Mouse (Mus musculus) right cerebral cortex, postnatal 36 days (tissue): ENCODE results near the gene Zbtb2.
A peak's percentile ranks its signal among the peaks of the same experiment; 100 is the strongest.

ENCODE experiments used
- DNase-seq, 2 experiments: peaks; one replicate each; pipeline ENCODE4 v3.0.0; 2022; ENCODE audit warnings: low spot score in 2 of 2, mixed read lengths in 1 of 2

Zbtb2 gene

DNA sequence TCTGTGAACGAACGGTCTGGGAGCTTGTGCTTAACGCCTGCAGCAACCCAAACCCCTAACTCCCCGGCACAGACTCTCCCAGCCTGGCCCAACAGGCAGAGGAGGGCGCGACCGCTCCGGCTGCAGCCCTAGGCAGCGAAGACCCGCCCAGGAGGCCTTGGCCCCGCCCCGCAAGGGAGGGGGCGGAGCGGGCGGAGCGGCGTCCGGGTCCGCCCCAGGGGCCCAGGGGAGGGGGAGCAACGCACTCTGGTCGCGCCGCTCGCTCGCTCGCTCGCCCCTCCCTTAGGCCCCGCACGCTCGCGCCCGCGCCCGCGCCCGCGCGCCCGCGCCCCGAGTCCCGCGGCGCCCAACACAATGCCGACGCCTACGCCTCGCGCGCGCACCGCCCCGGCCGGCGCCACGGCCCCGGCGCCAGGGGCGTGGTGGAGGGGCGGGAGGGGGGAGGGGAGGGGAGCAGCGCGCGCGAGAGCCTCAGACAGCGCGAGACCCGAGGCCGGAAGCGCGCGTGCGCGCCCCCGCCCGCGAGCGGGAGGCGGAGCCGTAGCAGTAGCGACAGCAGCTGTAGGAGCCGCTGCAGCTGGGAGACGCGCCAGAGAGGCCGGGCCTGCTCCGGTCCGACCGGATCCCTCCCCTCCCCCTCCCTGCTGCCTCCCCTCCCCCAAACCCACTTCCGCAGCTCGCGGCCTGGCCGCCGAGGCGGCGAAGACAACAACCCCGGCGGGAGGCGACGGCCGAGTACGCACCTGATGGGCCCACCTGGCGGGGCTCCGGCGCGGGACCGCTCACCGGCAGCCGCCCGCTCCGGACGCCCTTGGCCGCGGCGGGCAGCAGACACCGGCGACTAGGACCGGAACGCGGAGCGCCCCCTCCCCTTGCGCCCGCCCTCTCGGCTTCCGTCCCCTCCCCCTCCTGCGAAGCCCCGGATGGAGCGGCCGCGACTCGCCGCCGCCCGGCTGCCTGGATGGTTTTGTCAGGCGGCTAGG lies 1.0 kb downstream of the Zbtb2 start:
- peak; percentile 94 to 95 for DNase-seq

DNA sequence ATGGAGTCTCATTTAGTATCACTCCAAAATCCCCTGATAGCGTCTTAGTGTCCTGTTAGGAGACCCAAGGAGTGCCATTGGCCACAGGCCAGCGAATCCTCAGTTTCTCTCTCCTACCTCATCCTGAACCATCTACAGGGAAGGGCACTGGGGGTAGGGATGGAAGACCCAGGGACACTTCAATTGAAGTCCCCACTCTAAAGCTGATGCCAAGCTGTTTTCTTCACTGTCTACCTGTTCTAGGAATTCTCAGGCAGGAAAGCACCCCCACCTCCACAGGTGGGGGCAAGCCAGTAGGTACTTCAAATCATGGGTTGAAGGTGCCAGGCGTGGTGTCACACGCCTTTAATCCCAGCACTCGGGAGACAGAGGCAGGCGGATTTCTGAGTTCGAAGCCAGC lies 3.7 kb downstream of the Zbtb2 start:
- DNase-seq = no peak

DNA sequence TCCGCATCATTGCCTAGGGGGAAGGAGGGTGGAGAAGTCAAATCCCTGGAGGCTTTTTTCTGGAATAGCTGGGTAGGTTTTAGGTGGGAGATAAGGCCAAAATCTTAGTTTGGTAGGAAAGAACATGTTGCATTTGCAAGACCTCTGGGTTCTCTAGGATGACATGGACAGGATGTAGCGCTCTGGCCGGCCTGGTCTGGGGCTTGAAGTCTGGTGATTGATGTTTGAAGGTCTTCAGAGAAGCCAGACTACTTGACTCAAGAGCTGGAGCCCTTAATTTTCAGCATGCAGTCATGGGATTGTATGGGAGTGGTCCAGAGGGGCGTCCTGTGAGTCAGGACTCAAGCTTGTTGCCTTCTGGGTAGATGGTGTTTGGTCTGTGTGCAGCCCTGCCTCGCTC lies 7.2 kb downstream of the Zbtb2 start:
- no peak for DNase-seq

DNA sequence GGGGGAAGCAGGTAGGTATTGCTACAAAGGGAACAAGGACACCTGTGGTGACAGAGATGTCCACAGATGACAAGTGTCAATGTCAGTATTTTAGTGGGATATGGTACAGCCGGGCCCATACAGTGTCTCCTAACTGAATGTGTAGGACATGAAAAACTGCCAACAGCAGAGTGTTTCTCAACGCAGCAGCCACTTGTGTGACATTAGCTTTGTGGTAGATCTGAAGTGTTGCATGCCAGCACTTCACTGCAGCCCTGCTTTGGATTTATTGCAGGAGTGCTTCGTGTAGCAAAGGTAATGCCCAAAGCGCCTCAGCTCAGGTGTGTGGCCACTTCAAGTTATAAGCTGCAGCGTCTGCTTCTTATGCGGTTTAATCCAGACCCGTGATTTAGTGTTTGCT lies 11.0 kb downstream of the Zbtb2 start:
- no peak for DNase-seq

DNA sequence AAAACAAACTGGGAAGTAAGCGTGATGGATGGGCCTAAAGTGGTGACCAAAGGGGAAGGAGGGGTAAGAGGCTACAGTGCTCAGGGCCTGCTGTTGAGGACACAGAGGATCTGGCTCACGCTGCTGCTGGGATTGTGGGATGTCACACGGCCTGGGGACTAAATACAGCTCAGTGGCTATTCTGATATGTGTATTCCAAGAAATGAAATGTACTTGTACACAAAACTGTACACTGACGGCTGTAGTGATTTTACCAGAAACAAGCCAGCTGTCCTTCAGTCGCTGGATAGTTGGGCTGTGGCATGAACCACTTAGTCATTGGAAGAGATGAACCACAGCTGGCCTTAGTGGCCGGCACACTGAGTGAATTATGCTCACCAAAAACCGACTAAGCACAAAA lies 11.4 kb downstream of the Zbtb2 start:
- no peak for DNase-seq

DNA sequence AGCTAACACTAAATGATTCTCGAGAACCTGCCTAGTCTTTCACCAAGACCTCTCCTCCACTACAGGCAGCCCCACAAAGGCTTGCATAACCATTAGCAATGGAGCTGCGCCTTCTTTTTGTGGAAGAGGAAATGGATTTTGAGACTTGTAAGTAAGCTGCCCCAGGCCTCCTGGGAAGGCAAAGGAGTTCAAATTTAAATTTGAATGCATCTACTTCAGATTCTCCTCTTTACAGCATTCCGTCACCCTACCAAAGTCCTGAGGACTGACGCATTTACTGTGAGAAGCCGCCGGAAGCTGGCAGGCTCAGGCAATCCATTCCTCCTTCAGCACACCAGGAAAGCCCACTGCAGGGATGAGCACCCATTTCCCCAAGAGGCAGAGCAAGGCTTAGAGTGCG lies 12.6 kb downstream of the Zbtb2 start:
- no peak for DNase-seq

DNA sequence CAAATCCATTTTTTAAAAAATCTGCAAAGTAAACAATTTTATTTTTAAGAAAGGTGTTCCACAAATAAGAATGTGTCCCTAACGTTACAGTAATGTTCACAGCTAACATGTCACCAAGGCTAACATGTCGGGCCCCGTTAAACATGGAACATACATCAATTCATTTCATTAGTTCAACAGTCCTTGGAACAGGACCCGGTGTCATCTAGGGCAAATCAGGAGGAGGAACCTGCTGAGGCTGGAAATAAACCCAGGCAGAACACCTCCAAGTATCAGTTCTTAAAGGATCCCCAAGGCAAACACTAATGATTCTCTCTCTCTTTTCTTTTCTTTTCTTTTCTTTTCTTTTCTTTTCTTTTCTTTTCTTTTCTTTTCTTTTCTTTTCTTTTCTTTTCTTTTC lies 13.2 kb downstream of the Zbtb2 start:
- DNase-seq = no peak

DNA sequence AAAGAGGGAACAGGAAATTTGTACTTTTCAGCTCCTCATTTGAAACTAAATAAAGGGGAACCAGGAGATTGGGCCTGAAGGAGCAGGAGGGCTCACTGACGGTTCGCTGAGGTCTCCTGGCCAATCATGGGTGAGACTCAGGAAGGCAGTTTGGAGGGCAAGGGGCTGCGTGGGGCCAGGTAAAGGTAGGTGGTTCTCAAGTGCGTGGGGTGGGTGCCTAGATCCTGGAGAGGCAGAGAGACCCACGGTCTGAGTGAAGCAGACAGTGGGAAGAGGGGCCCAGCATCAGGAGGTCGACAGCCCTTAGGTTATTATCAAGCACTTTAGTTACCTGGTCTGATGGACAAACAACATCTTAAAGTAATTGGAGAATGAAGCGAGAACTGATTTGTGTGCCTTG lies 13.7 kb downstream of the Zbtb2 start:
- DNase-seq = no peak

DNA sequence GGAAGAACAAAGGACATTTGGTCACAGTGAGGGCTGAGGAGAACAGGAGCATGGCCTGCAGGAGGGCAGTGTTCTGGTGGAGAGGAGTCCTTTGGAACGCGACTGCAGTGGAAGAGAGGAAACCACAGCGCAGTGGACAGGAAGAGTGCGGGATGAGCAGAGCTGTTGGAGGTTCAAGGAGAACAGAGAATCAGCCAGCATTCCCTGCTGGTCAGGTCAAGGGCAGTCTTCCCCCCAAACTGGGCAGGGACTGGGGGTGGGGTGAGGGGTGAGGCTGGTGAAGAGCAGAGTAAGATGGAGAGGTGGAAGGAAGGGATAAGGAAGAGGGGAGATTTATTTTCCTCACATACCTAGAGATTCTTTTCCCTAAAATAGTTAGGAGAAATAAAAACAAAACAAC lies 14.3 kb downstream of the Zbtb2 start:
- DNase-seq = no peak

DNA sequence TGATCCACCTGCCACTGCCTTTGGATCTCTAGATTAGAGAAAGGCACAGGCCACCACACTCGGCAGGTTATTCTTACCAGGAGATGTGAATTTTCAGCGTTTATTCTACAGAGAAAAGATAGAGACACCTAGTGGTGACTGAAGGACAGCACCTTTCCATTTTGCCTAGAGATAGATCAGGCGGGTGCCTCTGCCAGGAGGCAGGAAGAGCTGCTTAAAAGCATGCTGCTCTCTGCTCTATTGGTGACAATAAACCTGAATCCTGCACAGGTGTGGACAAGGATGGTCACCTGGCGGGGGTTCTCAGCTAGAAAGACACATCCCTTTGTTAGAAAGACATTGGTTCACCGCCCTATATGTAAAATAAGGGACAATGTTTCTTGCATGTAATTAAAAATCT lies 15.9 kb downstream of the Zbtb2 start:
- DNase-seq = no peak

DNA sequence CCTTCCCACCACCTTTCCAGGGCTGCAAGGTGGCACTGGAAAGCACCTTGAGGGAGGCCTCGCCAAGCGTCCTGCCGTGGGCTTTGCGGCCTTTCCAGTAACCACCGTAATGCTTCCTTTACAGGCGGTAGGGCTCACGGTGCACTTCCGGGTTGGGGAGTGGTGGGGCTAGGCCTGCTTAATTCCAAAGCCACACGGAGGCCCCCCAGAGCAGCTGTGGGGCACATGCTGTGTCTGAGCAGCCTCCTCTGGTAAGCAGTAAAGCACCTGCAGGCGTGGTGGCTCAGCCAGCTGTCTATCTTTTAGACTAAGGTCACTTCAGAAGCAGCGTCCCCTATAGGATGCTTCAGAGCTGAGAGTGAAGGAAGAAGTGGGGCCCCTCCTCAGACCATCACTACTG lies 17.8 kb downstream of the Zbtb2 start:
- no peak for DNase-seq

DNA sequence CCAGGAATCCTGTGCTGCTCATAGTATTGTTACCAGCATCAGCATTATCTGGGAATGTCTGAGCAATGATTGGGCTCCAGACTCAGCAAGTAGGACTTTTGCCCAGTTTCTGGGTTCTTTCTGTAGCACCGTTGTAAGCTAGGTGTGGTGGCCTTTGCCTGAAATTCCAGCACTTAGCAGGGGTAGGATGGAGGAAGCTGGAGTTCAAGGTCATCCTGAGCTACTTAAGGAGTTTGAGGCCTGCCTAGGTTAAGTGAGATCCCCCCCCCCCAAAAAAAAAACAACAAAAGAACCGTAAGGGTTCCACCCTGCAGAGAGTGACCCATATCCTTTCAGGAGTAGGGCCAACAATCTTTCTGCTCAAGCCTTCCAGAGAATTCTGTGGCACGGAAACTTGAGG lies 23.3 kb downstream of the Zbtb2 start:
- DNase-seq = no peak

DNA sequence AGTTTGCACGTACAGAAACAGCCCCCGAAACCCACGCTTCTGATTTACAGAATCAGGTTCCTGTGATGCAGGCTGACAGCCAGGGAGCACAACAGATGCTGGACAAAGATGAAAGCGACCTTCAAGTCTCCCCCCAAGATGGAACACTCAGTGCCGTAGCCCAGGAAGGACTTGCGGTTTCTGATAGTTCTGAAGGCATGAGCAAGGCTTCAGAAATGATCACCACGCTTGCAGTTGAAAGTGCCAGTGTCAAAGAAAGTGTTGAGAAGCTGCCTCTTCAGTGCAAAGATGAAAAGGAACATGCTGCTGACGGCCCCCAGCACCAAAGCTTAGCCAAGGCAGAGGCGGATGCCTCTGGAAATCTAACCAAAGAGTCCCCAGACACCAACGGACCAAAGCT lies 30.5 kb downstream of the Zbtb2 start:
- no peak for DNase-seq

DNA sequence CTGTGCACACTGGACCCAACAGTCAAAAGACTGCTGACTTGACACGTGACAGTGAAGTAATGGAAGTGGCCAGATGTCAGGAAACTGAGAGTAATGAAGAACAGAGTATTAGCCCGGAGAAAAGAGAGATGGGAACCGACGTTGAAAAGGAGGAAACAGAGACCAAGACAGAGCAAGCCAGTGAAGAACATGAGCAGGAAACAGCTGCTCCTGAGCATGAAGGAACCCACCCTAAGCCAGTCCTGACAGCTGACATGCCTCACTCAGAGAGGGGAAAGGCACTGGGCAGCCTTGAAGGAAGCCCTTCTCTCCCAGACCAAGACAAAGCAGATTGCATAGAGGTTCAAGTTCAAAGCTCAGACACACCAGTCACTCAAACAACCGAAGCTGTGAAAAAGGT lies 31.3 kb downstream of the Zbtb2 start:
- no peak for DNase-seq

DNA sequence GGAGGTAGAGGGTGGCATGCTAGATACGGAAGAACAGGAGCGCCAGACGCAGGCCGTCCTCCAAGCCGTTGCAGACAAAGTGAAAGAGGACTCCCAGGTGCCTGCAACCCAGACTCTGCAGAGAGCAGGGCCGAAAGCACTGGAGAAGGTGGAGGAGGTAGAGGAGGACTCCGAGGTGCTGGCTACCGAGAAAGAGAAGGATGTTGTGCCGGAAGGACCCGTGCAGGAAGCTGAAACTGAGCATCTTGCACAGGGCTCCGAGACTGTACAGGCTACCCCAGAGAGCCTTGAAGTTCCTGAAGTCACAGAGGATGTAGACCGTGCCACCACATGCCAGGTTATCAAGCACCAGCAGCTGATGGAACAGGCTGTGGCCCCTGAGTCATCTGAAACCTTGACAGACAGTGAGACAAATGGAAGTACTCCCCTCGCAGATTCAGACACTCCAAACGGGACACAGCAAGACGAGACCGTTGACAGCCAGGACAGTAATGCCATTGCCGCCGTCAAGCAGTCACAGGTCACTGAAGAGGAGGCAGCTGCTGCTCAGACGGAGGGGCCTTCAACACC lies 31.9 kb downstream of the Zbtb2 start:
- DNase-seq = no peak

DNA sequence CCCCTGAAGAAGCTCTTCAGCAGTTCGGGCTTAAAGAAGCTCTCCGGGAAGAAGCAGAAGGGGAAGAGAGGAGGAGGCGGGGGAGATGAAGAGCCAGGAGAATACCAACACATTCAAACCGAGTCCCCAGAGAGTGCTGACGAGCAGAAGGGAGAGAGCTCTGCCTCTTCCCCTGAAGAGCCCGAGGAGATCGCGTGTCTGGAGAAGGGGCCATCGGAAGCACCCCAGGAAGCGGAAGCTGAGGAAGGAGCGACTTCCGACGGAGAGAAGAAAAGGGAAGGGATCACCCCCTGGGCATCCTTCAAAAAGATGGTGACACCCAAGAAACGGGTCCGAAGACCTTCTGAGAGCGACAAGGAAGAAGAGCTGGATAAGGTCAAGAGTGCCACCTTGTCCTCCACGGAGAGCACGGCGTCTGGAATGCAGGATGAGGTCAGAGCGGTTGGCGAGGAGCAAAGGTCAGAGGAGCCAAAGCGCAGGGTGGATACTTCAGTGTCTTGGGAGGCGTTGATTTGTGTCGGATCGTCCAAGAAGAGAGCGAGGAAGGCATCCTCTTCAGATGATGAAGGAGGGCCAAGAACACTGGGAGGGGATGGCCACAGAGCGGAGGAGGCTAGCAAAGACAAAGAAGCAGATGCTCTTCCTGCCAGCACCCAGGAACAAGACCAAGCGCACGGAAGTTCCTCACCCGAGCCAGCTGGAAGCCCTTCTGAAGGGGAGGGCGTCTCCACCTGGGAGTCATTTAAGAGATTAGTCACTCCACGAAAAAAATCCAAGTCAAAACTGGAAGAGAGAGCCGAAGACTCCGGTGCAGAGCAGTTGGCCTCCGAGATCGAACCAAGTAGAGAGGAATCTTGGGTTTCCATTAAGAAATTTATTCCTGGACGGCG lies 33.3 kb downstream of the Zbtb2 start:
- DNase-seq = no peak

DNA sequence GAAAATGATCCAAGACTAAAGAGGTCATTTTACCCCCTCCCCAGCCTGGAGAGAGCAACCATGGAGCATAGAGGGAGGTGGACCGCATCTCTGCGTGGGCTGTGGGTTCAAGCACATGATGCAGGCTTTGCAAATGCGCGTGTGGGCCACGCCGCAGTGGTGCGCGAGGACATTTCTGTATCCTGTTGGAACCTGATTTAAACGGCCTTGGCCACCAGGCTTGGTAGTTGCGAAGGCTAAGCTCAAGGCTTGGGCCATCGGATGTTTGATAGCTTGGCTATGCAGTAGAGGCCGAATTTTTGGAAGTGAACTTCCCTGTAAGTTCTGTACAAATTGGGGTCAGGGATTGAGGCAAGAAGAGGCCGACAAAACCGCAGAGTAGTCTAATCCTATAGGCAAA lies 40.3 kb downstream of the Zbtb2 start:
- no peak for DNase-seq

DNA sequence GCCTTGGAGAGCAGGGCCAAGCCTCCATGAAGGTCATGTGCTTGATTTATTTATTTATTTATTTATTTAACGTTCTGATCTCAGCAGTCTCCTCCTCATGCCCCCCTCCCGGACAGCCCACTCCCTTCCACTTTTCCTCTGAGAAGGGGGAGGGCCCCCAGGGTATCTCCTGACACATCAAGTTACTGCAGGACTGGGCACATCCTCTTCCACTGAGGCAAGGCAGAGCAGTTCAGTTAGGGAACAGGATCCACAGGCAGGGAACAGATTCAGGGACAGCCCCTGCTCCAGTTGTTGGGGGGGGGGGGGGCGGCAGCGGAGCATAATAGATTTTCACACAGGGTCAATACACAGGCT lies 40.8 kb downstream of the Zbtb2 start:
- no peak for DNase-seq

DNA sequence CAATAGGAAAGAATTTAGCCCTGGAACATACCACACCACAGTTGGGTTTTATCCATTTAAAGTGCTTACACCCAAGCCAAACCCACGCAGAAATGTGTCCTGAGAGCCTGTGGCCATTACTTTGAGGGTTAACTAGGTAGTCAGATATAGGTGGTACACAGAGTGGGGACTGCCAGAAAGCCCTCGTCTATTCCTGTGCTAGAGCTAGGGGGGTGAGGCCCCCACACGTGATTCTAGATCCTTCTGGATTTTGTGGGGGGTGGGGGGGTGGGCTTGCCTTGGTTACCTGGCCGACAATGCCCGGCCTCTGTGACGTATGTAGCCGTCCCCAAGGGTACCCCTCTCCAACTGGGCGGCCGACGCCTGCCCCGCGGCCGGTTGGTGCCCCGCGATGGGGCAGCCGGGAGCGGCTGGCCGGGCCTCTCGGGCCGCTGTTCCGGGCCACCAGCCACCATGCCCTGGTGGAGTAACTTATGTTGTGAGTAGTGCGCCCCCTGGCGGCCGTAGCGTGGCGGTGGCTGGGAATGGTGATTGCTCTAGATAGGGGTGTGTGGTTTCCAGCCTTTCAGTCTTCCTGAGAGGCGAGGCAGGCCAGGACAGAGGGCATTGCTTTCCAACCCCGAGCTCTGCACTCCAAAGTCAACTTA lies 41.3 kb downstream of the Zbtb2 start:
- peak; percentile 69 to 82 for DNase-seq

DNA sequence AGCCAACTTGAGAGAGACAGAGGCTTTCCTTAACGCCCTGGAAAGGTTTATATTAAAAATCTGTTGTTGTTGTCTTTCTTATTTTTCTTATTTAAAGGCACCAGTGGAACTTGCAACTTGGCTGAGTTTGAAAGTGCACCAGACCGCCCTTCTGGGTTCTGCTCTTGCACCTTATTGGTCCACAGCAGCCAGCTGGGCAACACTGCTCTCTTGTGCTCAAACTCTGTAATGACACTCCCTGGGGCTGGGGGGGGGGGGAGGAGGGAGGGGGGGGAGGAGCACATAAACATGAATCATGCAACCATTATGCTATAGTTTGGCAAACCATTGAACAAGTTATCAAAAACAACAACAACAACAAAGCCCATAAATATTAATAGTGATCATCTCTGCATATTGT lies 46.5 kb downstream of the Zbtb2 start:
- peak in 1 of 2 experiments; percentile 14 for DNase-seq

DNA sequence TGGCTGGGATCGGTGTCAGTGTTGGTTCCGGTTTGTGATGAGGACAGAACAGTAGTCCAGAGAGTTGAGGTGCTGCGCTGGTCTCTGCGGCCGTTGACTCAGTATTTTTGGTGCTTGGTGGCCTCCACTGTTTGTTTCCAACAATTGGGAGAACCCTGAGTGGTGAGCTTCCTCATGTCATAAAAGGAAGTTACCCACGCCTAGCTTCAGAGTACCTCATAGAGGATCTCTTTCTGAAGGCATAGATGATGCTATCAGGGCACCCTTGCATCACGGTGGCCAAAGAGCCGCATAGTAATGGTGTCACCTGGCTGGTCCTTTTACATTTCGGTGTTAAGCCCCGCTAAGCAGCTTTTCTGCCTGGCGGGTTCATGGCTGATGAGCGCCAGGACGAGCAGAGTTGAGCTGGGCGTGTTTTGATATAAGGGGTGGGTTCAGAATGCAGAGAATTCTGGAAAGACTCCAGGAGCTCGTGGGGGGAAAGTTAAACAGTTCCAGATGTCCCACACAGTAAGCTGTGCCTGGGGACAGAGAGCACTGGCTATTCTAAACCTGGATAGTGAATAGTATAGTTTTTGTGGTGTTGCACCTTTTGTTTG lies 48.9 kb downstream of the Zbtb2 start:
- no peak for DNase-seq
